Comparison of ENCODE assay signal across 15 mouse cellular contexts in the genomic region with DNA sequence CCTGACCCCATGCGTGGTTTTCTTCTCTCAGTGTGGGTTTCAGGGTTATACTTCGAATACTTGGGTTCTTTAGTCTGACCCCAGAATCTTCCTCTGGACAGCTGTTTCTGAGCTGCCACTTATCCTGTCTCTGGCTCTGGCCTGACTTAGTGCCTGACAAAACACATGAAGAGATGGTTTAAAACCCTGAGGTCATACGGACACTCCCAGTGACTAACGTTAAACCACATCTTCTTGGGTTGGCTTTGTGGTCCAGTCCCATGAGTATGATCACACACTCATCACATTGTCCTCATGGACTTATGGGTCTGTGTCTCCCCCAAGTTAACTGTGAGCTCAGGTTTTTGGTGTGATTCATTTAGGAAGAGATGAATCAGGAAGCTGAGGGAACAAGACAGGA.
DNase-seq lines count a peak whose midpoint lies in the region; ATAC-seq and TF ChIP-seq lines count a peak whose summit lies in the region.
"Had no signal": no experiment of that assay in that cellular context is flagged by ENCODE, and none has a peak within 500 bp of the region (broad histone marks: within the 10 kb centered on the region; RNA-seq: fewer than 3 reads in every experiment).

No protein-coding gene starts in this region.

- no peak overlapping the region for H3K4me2 ChIP-seq in heart, embryonic 12.5 days
- H3K4me2 ChIP-seq in heart, embryonic 11.5 days = no peak overlapping the region
- H3K4me2 ChIP-seq: forebrain, embryonic 13.5 days; hindbrain, embryonic 13.5 days had no signal

- CTCF ChIA-PET in Patski (lab: Charles Lee) = interaction anchor here (2.5 kb wide), 1 partner anchor 10 kb away, joined by 13 read pairs; no protein-coding TSS in a partner anchor

- no peaks in the 10 kb centered on the region for H3K9me3 ChIP-seq in heart, embryonic 12.5 days (replicated peaks)
- no peaks in the 10 kb centered on the region for H3K9me3 ChIP-seq in heart, embryonic 11.5 days (replicated peaks; ENCODE audit: control insufficient read depth, low read length)
- no peaks in the 10 kb centered on the region for H3K9me3 ChIP-seq in embryonic facial prominence, embryonic 10.5 days
- H3K9me3 ChIP-seq: forebrain, embryonic 13.5 days; hindbrain, embryonic 13.5 days had no signal

- DNase-seq in 416B (ENCODE audit: low read depth) (peak; percentile 64), Patski (ENCODE audit: low read depth, low spot score) (peak; percentile 66)
- no peak for DNase-seq in embryonic facial prominence, embryonic 10.5 days (ENCODE audit: low spot score)
- no peak for DNase-seq in cerebellum, postnatal 36 days
- DNase-seq: adrenal gland, postnatal 14 days; cerebellum, adult 11-12 months; cerebellum, adult 9-10 months; cerebellum, postnatal 25 days; kidney, adult 11 months; kidney, adult 9 months had no signal

- H3K9ac ChIP-seq in heart, embryonic 12.5 days = no peak overlapping the region
- no peak overlapping the region for H3K9ac ChIP-seq in heart, embryonic 11.5 days (ENCODE audit: low read depth, low read length)
- H3K9ac ChIP-seq: forebrain, embryonic 13.5 days; hindbrain, embryonic 13.5 days had no signal

- WGBS in heart, embryonic 12.5 days = 77% methylated on average over 4 of the region's 4 CpGs
- WGBS in heart, embryonic 11.5 days (ENCODE audit: insufficient replicate concordance) = 86% methylated on average over 4 of the region's 4 CpGs
- 95% methylated on average over 4 of the region's 4 CpGs for WGBS in embryonic facial prominence, embryonic 10.5 days

- no peak for TF ChIP-seq CTCF in Patski (IDR thresholded peaks at IDR 0.05)

- peaks cover 28% of the 10 kb centered on the region for H3K4me1 ChIP-seq in heart, embryonic 12.5 days (replicated peaks)
- H3K4me1 ChIP-seq in heart, embryonic 11.5 days (ENCODE audit: control insufficient read depth, insufficient read depth, low read length) = peaks cover 9% of the 10 kb centered on the region
- peaks cover 15% of the 10 kb centered on the region for H3K4me1 ChIP-seq in embryonic facial prominence, embryonic 10.5 days

- no peak for ATAC-seq in heart, embryonic 12.5 days (ENCODE audit: insufficient number of reproducible peaks, low FRiP score)
- no peak for ATAC-seq in heart, embryonic 11.5 days (replicated peaks; ENCODE audit: insufficient number of reproducible peaks, low FRiP score, low TSS enrichment)
- peak; percentile 29 for ATAC-seq in Patski
- ATAC-seq: forebrain, embryonic 13.5 days; hindbrain, postnatal 0 days had no signal

- no peaks in the 10 kb centered on the region for H3K36me3 ChIP-seq in heart, embryonic 12.5 days
- no peaks in the 10 kb centered on the region for H3K36me3 ChIP-seq in heart, embryonic 11.5 days (ENCODE audit: control insufficient read depth, insufficient read depth, low read length)
- H3K36me3 ChIP-seq in embryonic facial prominence, embryonic 10.5 days (replicated peaks) = no peaks in the 10 kb centered on the region
- H3K36me3 ChIP-seq: hindbrain, embryonic 13.5 days had no signal

- H3K27me3 ChIP-seq in heart, embryonic 12.5 days (replicated peaks) = no peaks in the 10 kb centered on the region
- no peaks in the 10 kb centered on the region for H3K27me3 ChIP-seq in heart, embryonic 11.5 days (ENCODE audit: control insufficient read depth, insufficient read depth, low read length)
- no peaks in the 10 kb centered on the region for H3K27me3 ChIP-seq in Patski
- 0 out of 2 replicates have a peak, but pooled peaks cover 5% of the 10 kb centered on the region for H3K27me3 ChIP-seq in embryonic facial prominence, embryonic 10.5 days (replicated peaks; ENCODE audit: low read depth, poor library complexity, severe bottlenecking)
- H3K27me3 ChIP-seq: forebrain, embryonic 13.5 days; hindbrain, embryonic 13.5 days had no signal

- POLR2A ChIA-PET in Patski (lab: Charles Lee) = no interaction called here

- no peak overlapping the region for H3K4me3 ChIP-seq in heart, embryonic 12.5 days
- H3K4me3 ChIP-seq in heart, embryonic 11.5 days (ENCODE audit: low read depth, low read length) = no peak overlapping the region
- H3K4me3 ChIP-seq in embryonic facial prominence, embryonic 10.5 days = no peak overlapping the region
- H3K4me3 ChIP-seq: forebrain, embryonic 13.5 days; hindbrain, embryonic 13.5 days had no signal

- peak overlapping the region; percentile 19 for H3K27ac ChIP-seq in heart, embryonic 12.5 days (ENCODE audit: poor library complexity, severe bottlenecking)
- no peak overlapping the region for H3K27ac ChIP-seq in heart, embryonic 11.5 days (ENCODE audit: low read depth, low read length)
- no peak overlapping the region for H3K27ac ChIP-seq in embryonic facial prominence, embryonic 10.5 days (replicated peaks)
- H3K27ac ChIP-seq: forebrain, embryonic 13.5 days; hindbrain, embryonic 13.5 days; hindbrain, postnatal 0 days had no signal

- in situ Hi-C loops in Patski (cut with MboI; ENCODE audit: low pct_unique_long_range_greater_than_20kb) = no loop called here

Comparison
In these comparisons a context has a peak if more than half of its experiments do, and no peak if none do; other contexts are left out.
1. DNase-seq: peak in 416B (single experiment) and Patski (single experiment); none in embryonic facial prominence, embryonic 10.5 days (single experiment) and cerebellum, postnatal 36 days (0 of 2).